Mouse (Mus musculus): ENCODE measurements at regions not wholly inside any gene's neighbourhood (a gene's known extent, or its start where the extent isn't known, plus 50 kb on each side); places are given as distances from the start of the nearest gene placed in this dataset.

DNA sequence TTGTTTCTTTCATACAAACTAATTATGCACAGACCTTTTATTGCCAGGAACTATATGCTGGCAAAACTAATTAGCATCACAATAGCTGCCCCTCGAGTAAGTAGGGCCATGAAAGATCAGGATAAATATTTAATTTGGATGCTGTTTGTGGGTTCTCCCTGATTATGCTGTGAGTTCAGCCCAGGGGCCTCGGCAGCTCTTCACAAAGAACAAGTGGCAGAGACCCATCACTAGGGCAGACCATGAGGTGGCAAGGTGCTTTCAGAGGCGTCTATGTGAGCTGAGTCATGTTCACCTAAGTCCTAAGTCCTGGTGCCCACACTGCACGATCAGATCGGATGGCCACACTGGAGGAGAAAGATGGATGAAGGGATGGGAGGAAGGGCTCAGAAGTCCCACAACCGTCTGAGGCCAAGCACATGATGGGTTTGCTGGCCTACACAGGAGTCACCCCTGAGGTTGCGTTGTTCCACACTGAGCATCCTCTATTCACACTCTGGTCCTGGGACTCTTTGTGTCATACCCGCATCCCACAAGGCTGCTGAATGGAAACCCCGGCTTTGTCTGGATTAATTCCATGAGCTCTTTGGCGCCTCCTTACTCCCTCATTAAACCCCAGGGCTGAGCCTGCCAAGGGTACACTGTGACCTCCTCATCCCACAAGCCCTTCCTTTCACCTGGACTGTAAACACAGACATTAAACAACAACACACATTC is 287.0 kb downstream of the Irs2 start:
- no peak for DNase-seq
- WGBS: 71% methylated on average over 10 of the region's 10 CpGs
- Histone ChIP-seq H3K4me3 (replicated peaks; ENCODE audit: extremely low read depth, low read depth, low read length) (no peak overlapping the region), H3K4me1 (ENCODE audit: control insufficient read depth, insufficient read depth, low read length) (no peaks in the 10 kb centered on the region)
- no peak for TF ChIP-seq POLR2A (IDR thresholded peaks at IDR 0.05; ENCODE audit: borderline replicate concordance, extremely low read depth, low read depth, low read length)
- no peak for TF ChIP-seq CTCF (IDR thresholded peaks at IDR 0.05; ENCODE audit: insufficient read depth, low read length)

DNA sequence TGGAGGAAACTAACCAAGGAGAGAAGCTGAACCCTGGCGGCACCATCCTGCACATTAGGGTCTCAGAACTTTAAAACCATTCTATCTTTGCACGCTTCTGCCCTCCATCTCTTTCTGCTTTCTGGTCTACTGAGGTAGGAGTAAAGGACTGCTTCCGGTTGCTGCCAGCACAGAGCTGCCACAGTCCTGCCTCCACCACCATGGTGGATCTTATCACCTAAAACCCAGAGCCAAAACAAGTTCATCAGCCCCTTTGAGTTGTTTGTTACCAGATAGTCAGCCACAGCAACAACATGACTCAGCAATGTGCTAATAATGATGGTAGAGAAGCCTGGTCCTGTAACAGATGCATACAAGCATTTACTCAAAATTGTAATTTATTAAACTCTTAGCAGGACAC is 287.9 kb downstream of the Irs2 start:
- TF ChIP-seq POLR2A (IDR thresholded peaks at IDR 0.05; ENCODE audit: borderline replicate concordance, extremely low read depth, low read depth, low read length) (no peak), CTCF (IDR thresholded peaks at IDR 0.05; ENCODE audit: insufficient read depth, low read length) (no peak)
- Histone ChIP-seq H3K4me1 (ENCODE audit: control insufficient read depth, insufficient read depth, low read length) (no peaks in the 10 kb centered on the region), H3K4me3 (replicated peaks; ENCODE audit: extremely low read depth, low read depth, low read length) (no peak overlapping the region)
- DNase-seq: no peak
- WGBS: 90% methylated on average over 3 of the region's 3 CpGs

DNA sequence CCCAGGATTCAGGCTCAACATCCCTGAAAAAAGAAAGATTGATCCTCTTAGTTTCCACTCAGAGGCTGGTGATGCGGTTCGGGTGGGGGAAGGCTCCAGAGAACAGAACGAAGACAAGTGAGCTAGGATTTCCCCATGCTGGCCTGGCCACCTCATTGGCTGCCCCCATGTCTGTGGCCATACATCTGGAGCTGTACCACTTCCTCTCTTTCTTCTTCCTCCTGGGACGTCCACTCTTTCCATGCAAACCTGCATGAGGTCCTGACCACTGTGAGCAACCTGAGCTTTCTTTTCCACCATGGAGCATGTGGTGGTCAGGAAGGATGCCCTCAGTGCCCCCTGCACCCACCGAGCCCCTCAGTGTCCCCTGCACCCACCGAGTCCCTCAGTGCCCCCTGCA is 288.8 kb downstream of the Irs2 start:
- TF ChIP-seq CTCF (IDR thresholded peaks at IDR 0.05; ENCODE audit: insufficient read depth, low read length) (no peak), POLR2A (IDR thresholded peaks at IDR 0.05; ENCODE audit: borderline replicate concordance, extremely low read depth, low read depth, low read length) (no peak)
- DNase-seq: no peak
- Histone ChIP-seq H3K4me1 (ENCODE audit: control insufficient read depth, insufficient read depth, low read length) (no peaks in the 10 kb centered on the region), H3K4me3 (replicated peaks; ENCODE audit: extremely low read depth, low read depth, low read length) (no peak overlapping the region)
- WGBS: 81% methylated on average over 6 of the region's 6 CpGs

DNA sequence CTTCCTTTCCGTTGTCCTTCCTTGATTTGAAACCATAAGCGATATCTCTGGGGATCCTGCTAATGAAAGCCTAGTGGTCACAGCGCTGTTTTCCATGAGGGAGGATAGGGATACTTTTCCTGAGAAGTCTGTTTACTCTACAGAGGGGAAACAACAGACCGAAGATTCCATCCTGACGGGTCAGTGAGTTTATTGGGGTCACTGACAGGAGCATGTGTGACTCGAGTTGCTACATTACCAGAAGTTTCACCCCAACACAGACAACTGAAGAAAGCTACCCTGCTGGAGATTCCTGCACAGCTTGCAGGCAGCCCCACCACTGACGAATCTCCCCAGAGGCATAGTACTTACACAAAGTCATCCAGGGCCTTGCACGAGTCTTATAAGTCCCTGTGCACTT is 291.0 kb downstream of the Irs2 start:
- WGBS: 61% methylated on average over 8 of the region's 8 CpGs
- Histone ChIP-seq H3K4me1 (ENCODE audit: control insufficient read depth, insufficient read depth, low read length) (no peaks in the 10 kb centered on the region), H3K4me3 (replicated peaks; ENCODE audit: extremely low read depth, low read depth, low read length) (no peak overlapping the region)
- no peak for DNase-seq
- TF ChIP-seq CTCF (IDR thresholded peaks at IDR 0.05; ENCODE audit: insufficient read depth, low read length) (no peak), POLR2A (IDR thresholded peaks at IDR 0.05; ENCODE audit: borderline replicate concordance, extremely low read depth, low read depth, low read length) (no peak)

DNA sequence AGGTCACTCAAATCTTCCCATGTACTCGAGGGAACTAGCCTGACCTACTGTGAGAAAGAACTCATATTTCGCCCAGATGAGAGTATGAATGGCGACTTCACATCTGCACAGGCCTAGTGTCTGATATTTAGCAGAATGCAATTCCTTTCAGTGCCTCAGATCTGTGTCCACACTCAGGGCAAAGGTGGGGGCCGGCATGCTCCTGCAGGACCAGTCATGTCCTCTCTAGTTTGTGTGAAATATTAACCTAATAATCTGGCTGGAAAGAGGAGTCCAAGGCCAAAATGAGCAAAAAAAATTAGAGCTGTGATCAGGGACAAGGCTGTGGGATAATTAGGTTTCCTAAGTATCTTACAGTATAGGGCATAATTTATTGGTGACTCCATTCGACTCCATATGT is 292.1 kb downstream of the Irs2 start:
- Histone ChIP-seq H3K4me1 (ENCODE audit: control insufficient read depth, insufficient read depth, low read length) (no peaks in the 10 kb centered on the region), H3K4me3 (replicated peaks; ENCODE audit: extremely low read depth, low read depth, low read length) (no peak overlapping the region)
- no peak for DNase-seq
- WGBS: 77% methylated on average over 5 of the region's 5 CpGs
- no peak for TF ChIP-seq CTCF (IDR thresholded peaks at IDR 0.05; ENCODE audit: insufficient read depth, low read length)
- TF ChIP-seq POLR2A (IDR thresholded peaks at IDR 0.05; ENCODE audit: borderline replicate concordance, extremely low read depth, low read depth, low read length): no peak

DNA sequence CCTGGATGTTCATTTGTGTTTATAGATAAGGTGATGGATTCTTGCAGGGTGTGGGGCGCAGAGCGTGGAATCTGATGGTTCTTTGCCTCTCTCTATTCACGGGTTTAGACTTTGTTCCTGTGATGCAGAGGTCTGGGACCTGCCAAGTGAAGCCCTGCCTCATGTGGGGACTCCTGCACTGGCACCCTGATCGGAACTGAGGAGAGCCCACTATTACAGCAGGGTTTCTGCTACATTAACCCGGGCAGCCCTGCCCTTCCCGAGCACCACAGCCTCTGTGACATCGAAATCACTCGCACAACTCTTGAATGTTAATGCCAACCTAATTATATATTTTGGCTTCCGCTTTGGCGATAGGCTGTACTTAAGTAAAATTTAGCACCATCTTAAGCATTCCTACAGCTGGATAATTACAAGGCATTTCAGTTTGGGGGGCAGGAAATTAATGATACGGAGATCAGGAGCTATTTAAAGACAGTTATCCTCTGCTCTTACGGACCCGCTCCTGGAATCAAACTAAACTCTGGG is 294.7 kb downstream of the Irs2 start:
- DNase-seq: no peak
- Histone ChIP-seq H3K4me1 (ENCODE audit: control insufficient read depth, insufficient read depth, low read length) (no peaks in the 10 kb centered on the region), H3K4me3 (replicated peaks; ENCODE audit: extremely low read depth, low read depth, low read length) (no peak overlapping the region)
- 82% methylated on average over 13 of the region's 13 CpGs for WGBS
- TF ChIP-seq CTCF (IDR thresholded peaks at IDR 0.05; ENCODE audit: insufficient read depth, low read length) (no peak), POLR2A (IDR thresholded peaks at IDR 0.05; ENCODE audit: borderline replicate concordance, extremely low read depth, low read depth, low read length) (no peak)

DNA sequence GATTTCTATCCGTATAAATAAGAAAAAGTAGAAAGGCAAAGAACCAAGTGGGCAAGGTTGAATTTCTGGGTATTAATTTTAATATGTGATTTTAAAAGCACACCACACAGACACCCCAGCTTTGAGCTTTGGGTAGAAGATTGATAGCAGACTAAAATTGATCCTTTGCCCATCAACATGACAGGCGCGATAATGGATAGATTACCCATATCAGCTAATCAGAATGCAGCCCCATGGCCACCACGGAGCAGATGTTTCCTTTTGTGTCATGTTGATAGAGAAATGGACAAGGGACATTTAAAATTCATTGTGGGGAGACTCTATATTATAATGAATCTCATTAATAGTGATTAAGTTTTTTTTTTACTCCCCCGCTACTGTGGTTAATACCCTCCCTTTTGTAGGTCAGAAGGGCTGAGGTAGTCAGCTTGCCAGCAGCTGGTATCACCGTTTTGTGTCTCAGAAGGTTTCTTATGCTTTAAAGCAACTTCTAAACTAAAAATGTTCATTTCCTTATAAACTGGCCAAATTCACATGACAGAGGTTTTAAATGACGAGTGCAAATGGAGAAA is 296.1 kb downstream of the Irs2 start:
- 75% methylated on average over 7 of the region's 7 CpGs for WGBS
- H3K4me1 ChIP-seq (ENCODE audit: control insufficient read depth, insufficient read depth, low read length): no peaks in the 10 kb centered on the region
- H3K4me3 ChIP-seq (replicated peaks; ENCODE audit: extremely low read depth, low read depth, low read length): no peak overlapping the region
- TF ChIP-seq CTCF (IDR thresholded peaks at IDR 0.05; ENCODE audit: insufficient read depth, low read length) (no peak), POLR2A (IDR thresholded peaks at IDR 0.05; ENCODE audit: borderline replicate concordance, extremely low read depth, low read depth, low read length) (no peak)
- DNase-seq: no peak

DNA sequence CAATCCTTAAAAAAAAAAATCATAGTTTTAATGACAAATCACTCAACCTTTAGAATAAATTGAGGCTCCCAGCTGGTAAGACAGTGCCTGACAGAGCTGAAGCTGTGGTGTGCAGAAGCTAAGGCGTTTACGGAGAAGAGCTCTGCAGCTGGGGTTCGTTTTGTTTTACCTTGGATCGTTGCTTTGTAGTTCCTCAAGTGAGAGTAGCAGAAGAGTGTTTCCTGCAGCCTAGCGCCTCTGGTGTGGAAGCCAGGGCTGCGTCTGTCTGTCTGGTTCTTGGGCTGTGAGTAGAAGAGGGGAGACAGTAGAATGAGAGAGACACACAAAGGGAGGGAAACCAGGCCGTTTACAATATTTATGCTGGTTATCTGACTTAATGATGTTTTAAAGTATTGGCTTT is 296.8 kb downstream of the Irs2 start:
- TF ChIP-seq CTCF (IDR thresholded peaks at IDR 0.05; ENCODE audit: insufficient read depth, low read length) (no peak), POLR2A (IDR thresholded peaks at IDR 0.05; ENCODE audit: borderline replicate concordance, extremely low read depth, low read depth, low read length) (no peak)
- 60% methylated on average over 7 of the region's 7 CpGs for WGBS
- no peak for DNase-seq
- Histone ChIP-seq H3K4me3 (replicated peaks; ENCODE audit: extremely low read depth, low read depth, low read length) (no peak overlapping the region), H3K4me1 (ENCODE audit: control insufficient read depth, insufficient read depth, low read length) (no peaks in the 10 kb centered on the region)

DNA sequence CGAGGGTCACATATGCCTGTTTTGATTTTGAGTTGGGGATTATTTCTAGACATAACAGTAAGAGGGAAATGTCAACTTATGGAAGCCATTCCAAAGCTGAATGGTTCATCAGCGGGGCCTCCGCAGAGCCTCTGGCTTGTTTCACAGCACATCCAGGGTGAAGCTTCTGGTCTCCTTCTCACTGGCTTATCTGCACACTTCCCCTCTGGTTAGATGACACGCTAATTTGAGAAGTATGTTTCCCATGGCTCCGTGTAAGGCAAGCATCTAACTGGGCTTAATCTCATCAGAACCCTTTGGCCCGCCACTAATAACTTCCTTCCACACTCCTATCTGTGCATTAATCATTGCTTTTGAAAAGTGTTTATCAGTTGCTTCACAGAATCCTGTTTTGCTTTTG is 299.7 kb downstream of the Irs2 start:
- H3K4me1 ChIP-seq (ENCODE audit: control insufficient read depth, insufficient read depth, low read length): no peaks in the 10 kb centered on the region
- no peak overlapping the region for H3K4me3 ChIP-seq (replicated peaks; ENCODE audit: extremely low read depth, low read depth, low read length)
- WGBS: 65% methylated on average over 6 of the region's 6 CpGs
- DNase-seq: no peak
- TF ChIP-seq POLR2A (IDR thresholded peaks at IDR 0.05; ENCODE audit: borderline replicate concordance, extremely low read depth, low read depth, low read length) (no peak), CTCF (IDR thresholded peaks at IDR 0.05; ENCODE audit: insufficient read depth, low read length) (no peak)

DNA sequence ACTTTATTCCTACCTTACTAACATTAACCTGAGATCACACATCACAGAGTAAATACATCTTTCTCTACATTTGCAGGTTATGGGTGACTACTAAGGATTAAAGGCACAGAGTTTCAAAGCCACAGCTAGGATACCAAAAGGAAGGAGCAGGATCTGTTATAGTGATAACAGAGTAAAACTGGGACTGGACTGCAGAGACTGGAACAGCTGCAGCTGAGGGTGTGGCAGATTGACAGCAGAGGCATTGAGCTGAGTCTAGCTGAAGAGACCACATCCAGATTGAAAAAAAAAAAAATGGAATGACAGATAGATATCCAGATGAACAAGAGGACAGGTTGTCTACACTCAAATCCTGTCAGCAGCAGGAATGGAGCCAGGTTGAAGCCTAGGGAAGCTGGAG is 301.1 kb downstream of the Irs2 start:
- no peak for TF ChIP-seq CTCF (IDR thresholded peaks at IDR 0.05; ENCODE audit: insufficient read depth, low read length)
- TF ChIP-seq POLR2A (IDR thresholded peaks at IDR 0.05; ENCODE audit: borderline replicate concordance, extremely low read depth, low read depth, low read length): no peak

More for the DNA sequence above, 301.1 kb downstream of the Irs2 start:
- Histone ChIP-seq H3K4me3 (replicated peaks; ENCODE audit: extremely low read depth, low read depth, low read length) (no peak overlapping the region), H3K4me1 (ENCODE audit: control insufficient read depth, insufficient read depth, low read length) (no peaks in the 10 kb centered on the region)
- DNase-seq: no peak

Data from lung, adult 2 months (tissue).